Comparison of ENCODE assay signal across 16 mouse cellular contexts in the genomic region with DNA sequence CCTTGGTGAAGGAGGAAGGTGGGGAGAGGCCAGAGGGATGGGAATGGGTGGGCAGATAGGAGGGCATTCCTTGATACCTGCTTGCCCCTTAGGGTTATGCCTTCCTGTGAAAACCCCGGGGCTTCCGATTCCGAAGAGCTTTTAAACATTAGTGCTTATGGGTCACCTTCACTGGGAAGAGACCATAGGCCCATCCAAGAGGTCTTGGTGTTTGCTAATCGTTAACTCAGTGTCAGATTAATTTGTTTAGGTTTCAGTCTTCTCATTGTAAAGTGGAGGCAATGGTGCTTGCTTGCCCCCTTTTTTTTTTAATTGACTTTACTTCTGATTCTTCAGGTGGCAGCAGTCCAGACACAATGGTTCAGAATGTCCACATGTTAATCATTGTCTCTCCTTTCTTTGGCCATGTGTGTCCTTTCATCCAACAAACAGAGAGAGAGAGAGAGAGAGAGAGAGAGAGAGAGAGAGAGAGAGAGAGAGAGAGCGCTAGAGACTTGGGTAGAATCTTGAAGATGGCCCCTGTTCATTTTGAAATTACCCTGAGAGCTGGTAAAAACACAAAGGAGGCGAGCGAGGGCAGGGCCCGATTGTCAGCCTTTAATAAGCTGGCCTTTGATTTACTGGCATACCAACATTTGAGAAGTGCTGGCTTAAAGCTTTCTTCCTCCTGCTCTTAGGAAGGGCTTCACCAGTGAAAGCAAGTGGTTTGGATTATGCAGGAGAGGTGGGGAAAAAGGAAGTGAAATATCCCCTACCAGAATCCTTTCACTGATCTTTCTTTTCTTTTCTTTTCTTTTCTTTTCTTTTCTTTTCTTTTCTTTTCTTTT. TPM values are rescaled to one million over a fixed set of nuclear protein-coding genes. Genes with fewer than 3 reads are reported as not detected.
DNase-seq lines count a peak whose midpoint lies in the region; ATAC-seq lines count a peak whose summit lies in the region.
"Had no signal": no experiment of that assay in that cellular context is flagged by ENCODE, and none has a peak within 500 bp of the region (broad histone marks: within the 10 kb centered on the region; RNA-seq: fewer than 3 reads in every experiment).

No protein-coding gene starts in this region.

- H3K4me2 ChIP-seq in embryonic facial prominence, embryonic 14.5 days (ENCODE audit: low read depth, low read length), result no peak overlapping the region
- no peak overlapping the region for H3K4me2 ChIP-seq in kidney, embryonic 14.5 days (replicated peaks; ENCODE audit: low read depth, low read length)
- H3K4me2 ChIP-seq in neural tube, embryonic 13.5 days, result no peak overlapping the region
- no peak overlapping the region for H3K4me2 ChIP-seq in neural tube, embryonic 15.5 days
- H3K4me2 ChIP-seq: heart, embryonic 12.5 days; hindbrain, embryonic 13.5 days had no signal

- no peaks in the 10 kb centered on the region for H3K27me3 ChIP-seq in embryonic facial prominence, embryonic 14.5 days (replicated peaks; ENCODE audit: control insufficient read depth, insufficient read depth, low read length)
- H3K27me3 ChIP-seq in embryonic facial prominence, embryonic 10.5 days (replicated peaks; ENCODE audit: low read depth, poor library complexity, severe bottlenecking), result no peaks in the 10 kb centered on the region
- no peaks in the 10 kb centered on the region for H3K27me3 ChIP-seq in kidney, embryonic 14.5 days (ENCODE audit: control insufficient read depth, insufficient read depth, low read length)
- no peaks in the 10 kb centered on the region for H3K27me3 ChIP-seq in neural tube, embryonic 13.5 days
- H3K27me3 ChIP-seq in neural tube, embryonic 15.5 days (replicated peaks), result no peaks in the 10 kb centered on the region
- H3K27me3 ChIP-seq: heart, embryonic 12.5 days; hindbrain, embryonic 13.5 days had no signal

- DNase-seq in embryonic facial prominence, embryonic 14.5 days (ENCODE audit: low spot score), result peak; percentile 44
- DNase-seq in embryonic facial prominence, embryonic 10.5 days (ENCODE audit: low spot score), result no peak
- no peak for DNase-seq in kidney, adult 18-20 months
- peak; percentile 47 for DNase-seq in yolk sac, embryonic 10.5 days (ENCODE audit: low spot score)
- no peak for DNase-seq in layer of hippocampus, postnatal 36 days
- DNase-seq: right cerebral cortex, postnatal 14 days had no signal

- no peak overlapping the region for H3K27ac ChIP-seq in embryonic facial prominence, embryonic 14.5 days (replicated peaks; ENCODE audit: low read depth, low read length)
- H3K27ac ChIP-seq in embryonic facial prominence, embryonic 10.5 days (replicated peaks), result no peak overlapping the region
- H3K27ac ChIP-seq in kidney, embryonic 14.5 days (ENCODE audit: low read depth, low read length), result peak overlapping the region; percentile 48
- 0 out of 2 replicates have a peak overlapping the region, but pooled peaks have one; percentile 33 for H3K27ac ChIP-seq in neural tube, embryonic 13.5 days (replicated peaks)
- H3K27ac ChIP-seq in neural tube, embryonic 15.5 days (replicated peaks), result no peak overlapping the region
- H3K27ac ChIP-seq: liver, embryonic 14.5 days; macrophage; midbrain, embryonic 10.5 days had no signal

- no peaks in the 10 kb centered on the region for H3K36me3 ChIP-seq in embryonic facial prominence, embryonic 14.5 days (ENCODE audit: control insufficient read depth, insufficient read depth, low read length)
- no peaks in the 10 kb centered on the region for H3K36me3 ChIP-seq in embryonic facial prominence, embryonic 10.5 days (replicated peaks)
- H3K36me3 ChIP-seq in kidney, embryonic 14.5 days (ENCODE audit: control insufficient read depth, insufficient read depth, low read length), result no peaks in the 10 kb centered on the region
- no peaks in the 10 kb centered on the region for H3K36me3 ChIP-seq in neural tube, embryonic 13.5 days
- H3K36me3 ChIP-seq in neural tube, embryonic 15.5 days, result no peaks in the 10 kb centered on the region
- H3K36me3 ChIP-seq: G1E; heart, embryonic 12.5 days; hindbrain, embryonic 13.5 days; midbrain, embryonic 10.5 days had no signal

- no peak for ATAC-seq in embryonic facial prominence, embryonic 14.5 days (ENCODE audit: low read depth)
- ATAC-seq in kidney, embryonic 14.5 days (ENCODE audit: low FRiP score, low TSS enrichment), result peak; percentile 67; the same call in 1 of the 2 replicates
- ATAC-seq in neural tube, embryonic 13.5 days (ENCODE audit: low read depth), result no peak
- ATAC-seq in neural tube, embryonic 15.5 days (ENCODE audit: low FRiP score), result no peak
- ATAC-seq: inflammation-experienced regulatory T-cells, adult 6 months had no signal

- H3K4me1 ChIP-seq in embryonic facial prominence, embryonic 14.5 days (ENCODE audit: control insufficient read depth, insufficient read depth, low read length), result no peaks in the 10 kb centered on the region
- peaks cover 10% of the 10 kb centered on the region for H3K4me1 ChIP-seq in embryonic facial prominence, embryonic 10.5 days
- H3K4me1 ChIP-seq in kidney, embryonic 14.5 days (ENCODE audit: control insufficient read depth, insufficient read depth, low read length), result peaks cover 22% of the 10 kb centered on the region
- H3K4me1 ChIP-seq in neural tube, embryonic 13.5 days (replicated peaks), result peaks cover 11% of the 10 kb centered on the region
- peaks cover 7% of the 10 kb centered on the region for H3K4me1 ChIP-seq in neural tube, embryonic 15.5 days

- no peak overlapping the region for H3K4me3 ChIP-seq in embryonic facial prominence, embryonic 14.5 days (ENCODE audit: low read depth, low read length)
- H3K4me3 ChIP-seq in embryonic facial prominence, embryonic 10.5 days, result no peak overlapping the region
- H3K4me3 ChIP-seq in kidney, embryonic 14.5 days (ENCODE audit: low read length), result no peak overlapping the region
- H3K4me3 ChIP-seq in neural tube, embryonic 13.5 days, result no peak overlapping the region
- no peak overlapping the region for H3K4me3 ChIP-seq in neural tube, embryonic 15.5 days (replicated peaks)
- H3K4me3 ChIP-seq: heart, embryonic 12.5 days; hindbrain, embryonic 13.5 days; midbrain, embryonic 10.5 days had no signal

- H3K9ac ChIP-seq in embryonic facial prominence, embryonic 14.5 days (ENCODE audit: low read depth, low read length), result no peak overlapping the region
- H3K9ac ChIP-seq in kidney, embryonic 14.5 days (ENCODE audit: low read depth, low read length), result no peak overlapping the region
- H3K9ac ChIP-seq in neural tube, embryonic 13.5 days, result no peak overlapping the region
- H3K9ac ChIP-seq in neural tube, embryonic 15.5 days (replicated peaks), result no peak overlapping the region
- H3K9ac ChIP-seq: heart, embryonic 12.5 days; liver, embryonic 14.5 days had no signal

- 73% methylated on average over 8 of the region's 8 CpGs for WGBS in embryonic facial prominence, embryonic 14.5 days
- WGBS in embryonic facial prominence, embryonic 10.5 days, result 78% methylated on average over 8 of the region's 8 CpGs
- 43% methylated on average over 8 of the region's 8 CpGs for WGBS in kidney, embryonic 14.5 days
- WGBS in neural tube, embryonic 13.5 days, result 52% methylated on average over 8 of the region's 8 CpGs
- WGBS in neural tube, embryonic 15.5 days, result 47% methylated on average over 8 of the region's 8 CpGs

- H3K9me3 ChIP-seq in embryonic facial prominence, embryonic 14.5 days (ENCODE audit: control insufficient read depth, low read length), result no peaks in the 10 kb centered on the region
- H3K9me3 ChIP-seq in embryonic facial prominence, embryonic 10.5 days, result no peaks in the 10 kb centered on the region
- no peaks in the 10 kb centered on the region for H3K9me3 ChIP-seq in kidney, embryonic 14.5 days (ENCODE audit: control insufficient read depth, low read length)
- no peaks in the 10 kb centered on the region for H3K9me3 ChIP-seq in neural tube, embryonic 13.5 days
- H3K9me3 ChIP-seq in neural tube, embryonic 15.5 days (replicated peaks), result no peaks in the 10 kb centered on the region
- H3K9me3 ChIP-seq: G1E; heart, embryonic 12.5 days; hindbrain, embryonic 13.5 days; midbrain, embryonic 10.5 days had no signal

RNA-seq across cellular contexts. Expression of a gene that starts 7.8 kb away (rescaled TPM):
- 18.1 and 20.1 TPM in 2 replicates for polyA plus RNA-seq in embryonic facial prominence, embryonic 14.5 days (2014; fragmentation: Nextera tagmentation; extraction: Ambion mirVana)
- polyA plus RNA-seq in embryonic facial prominence, embryonic 10.5 days (2016; fragmentation: Nextera tagmentation; extraction: Ambion mirVana), result 8.2 and 10.7 TPM in 2 replicates
- polyA plus RNA-seq in kidney, embryonic 14.5 days (2014; fragmentation: Nextera tagmentation; extraction: Ambion mirVana), result 22.1 and 60.8 TPM in 2 replicates
- polyA plus RNA-seq in neural tube, embryonic 13.5 days (2015; fragmentation: Nextera tagmentation; extraction: Ambion mirVana), result 15.4 and 16.2 TPM in 2 replicates
- 18.1 and 25.7 TPM in 2 replicates for polyA plus RNA-seq in neural tube, embryonic 15.5 days (2015; fragmentation: Nextera tagmentation; extraction: Ambion mirVana)
- 10 to 100 TPM; 77.8 to 82.3 TPM for total RNA-seq in layer of hippocampus, postnatal 36 days (2021)

Comparison
In these comparisons a context has a peak if more than half of its experiments do, and no peak if none do; other contexts are left out.
1. DNase-seq: peak in embryonic facial prominence, embryonic 14.5 days (single experiment) and yolk sac, embryonic 10.5 days (single experiment); none in embryonic facial prominence, embryonic 10.5 days (single experiment), kidney, adult 18-20 months (single experiment) and layer of hippocampus, postnatal 36 days (0 of 2).
2. H3K27ac ChIP-seq: peak in kidney, embryonic 14.5 days (single experiment) and neural tube, embryonic 13.5 days (single experiment); none in embryonic facial prominence, embryonic 14.5 days (single experiment), embryonic facial prominence, embryonic 10.5 days (single experiment) and neural tube, embryonic 15.5 days (single experiment).